Mouse (Mus musculus): ENCODE data around the gene Micu2.

The Micu2 gene

DNA sequence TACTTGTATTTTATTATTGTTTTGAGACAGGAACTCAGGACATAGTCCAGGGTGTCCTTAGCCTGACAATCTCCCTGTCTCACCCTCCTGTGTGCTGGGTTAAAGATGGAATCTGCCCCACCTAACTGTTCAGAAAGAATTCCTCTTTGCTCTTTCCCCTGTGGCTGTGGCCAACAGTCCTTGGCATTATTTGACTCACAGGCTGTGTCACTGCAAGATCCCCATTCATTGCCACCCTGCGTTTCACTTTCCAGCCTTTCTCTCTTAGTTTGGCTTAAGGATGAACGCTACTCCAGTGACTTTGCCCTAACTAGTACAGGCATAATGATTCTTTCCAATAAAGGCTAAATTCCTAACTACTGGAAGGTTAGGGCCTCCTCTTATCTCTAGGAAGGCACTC lies 104.7 kb downstream of the Micu2 start:
- DNase-seq (ENCODE audit: low read depth, low spot score): no peak

DNA sequence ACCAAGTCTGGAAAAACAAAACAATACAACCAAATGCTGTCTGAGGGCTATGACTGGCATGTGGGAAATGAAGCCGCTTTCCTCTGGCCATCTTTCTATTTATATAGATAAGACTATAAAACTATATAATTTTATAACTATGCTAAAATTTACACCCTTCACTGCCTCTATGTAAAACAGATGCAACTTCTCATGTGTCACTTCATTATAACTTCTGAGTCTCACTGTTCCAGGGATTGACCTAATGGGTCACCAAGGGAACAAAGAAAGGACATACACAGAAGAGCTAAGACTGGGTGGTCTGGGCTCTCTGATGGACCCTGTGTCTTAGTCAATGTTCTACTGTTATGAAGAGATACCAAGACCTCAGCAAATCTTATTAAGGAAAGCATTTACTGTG lies 106.1 kb downstream of the Micu2 start:
- DNase-seq (ENCODE audit: low read depth, low spot score): no peak

DNA sequence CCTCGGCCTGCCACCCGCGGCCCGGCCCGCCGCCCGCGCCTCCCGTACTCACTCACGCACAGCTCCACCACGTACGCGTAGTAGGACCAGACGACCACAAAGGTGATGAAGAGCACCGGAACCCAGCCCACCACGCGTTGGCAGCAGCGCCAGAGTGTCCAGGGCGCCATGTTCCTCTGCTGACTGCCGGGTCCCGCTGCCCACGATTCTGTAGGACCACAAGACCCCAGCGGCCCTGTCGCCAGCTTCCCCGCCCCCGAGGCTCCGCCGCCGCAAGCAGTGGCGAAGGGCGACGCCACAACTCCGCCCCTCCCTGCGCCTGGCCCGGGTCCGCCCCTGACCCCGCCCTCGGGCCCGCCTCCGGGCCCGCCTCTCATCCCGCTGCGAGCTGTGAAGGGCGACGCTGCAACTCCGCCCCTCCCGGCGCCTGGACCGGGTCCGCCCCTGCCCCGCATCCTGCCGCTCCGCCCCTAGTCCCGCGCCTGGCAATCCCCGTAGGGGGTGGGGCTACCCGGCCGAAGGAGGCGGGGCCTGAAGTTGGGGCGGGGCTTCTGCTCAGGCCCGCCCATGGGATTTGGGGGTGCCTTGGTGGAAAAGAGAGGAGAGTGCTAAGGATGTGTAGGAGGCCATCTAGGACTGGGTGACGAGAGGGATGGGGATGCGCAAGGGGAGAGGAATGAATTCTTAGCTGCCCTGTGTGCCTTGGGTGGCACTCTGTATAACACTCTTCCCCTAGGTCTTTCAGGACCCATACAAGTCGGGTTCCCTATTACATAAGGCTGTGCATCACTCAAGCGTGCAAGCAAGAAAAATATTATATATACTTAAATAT lies 108.8 kb downstream of the Micu2 start, which contains the start of gene Zdhhc20:
Zdhhc20 (minus strand) TSS at position 266 of the 832 bp plus-strand sequence.
- DNase-seq (ENCODE audit: low read depth, low spot score): peak; percentile 97

DNA sequence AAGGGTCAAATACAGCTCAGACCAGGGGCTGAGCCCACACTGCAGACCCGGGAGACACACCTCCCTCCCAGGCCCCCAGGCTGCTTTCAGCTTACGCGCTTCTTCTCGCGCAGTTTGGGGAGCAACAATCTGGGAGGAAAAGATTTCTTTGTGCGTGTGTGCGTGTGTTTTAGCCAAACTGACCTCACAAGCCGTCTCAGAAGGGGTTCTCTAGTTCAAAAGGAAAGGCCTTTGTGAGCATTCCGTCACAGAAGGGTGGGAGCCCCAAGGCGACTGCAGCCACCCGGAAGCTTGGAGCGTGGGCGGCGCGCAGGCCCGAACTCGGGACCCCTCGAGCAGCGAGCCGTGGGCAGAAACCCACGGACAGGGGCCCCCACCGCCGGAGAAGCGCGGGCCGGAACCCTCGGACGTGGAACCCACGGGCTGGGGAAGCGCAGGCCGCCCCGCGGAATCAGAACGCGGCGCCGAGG lies 109.5 kb downstream of the Micu2 start:
- DNase-seq (ENCODE audit: low read depth, low spot score): peak; percentile 59

DNA sequence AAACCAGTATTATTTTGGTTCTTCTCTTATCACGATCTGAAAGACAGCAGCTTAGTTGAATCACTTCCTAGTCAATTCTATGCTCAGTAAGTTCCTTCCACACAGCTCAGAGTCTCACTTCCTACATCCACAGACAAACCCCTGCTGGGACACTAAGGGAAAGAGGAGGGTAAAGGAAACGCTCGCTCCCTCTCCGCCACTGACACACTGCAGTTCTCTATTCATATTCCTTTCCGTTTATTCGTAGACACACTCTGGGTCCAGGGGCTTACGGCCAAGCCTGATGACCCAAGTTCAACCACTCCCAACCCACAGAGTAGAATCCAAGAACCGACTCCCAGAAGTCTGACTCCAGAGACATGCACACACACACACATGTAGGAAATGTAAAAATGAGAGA lies 111.9 kb downstream of the Micu2 start:
- DNase-seq (ENCODE audit: low read depth, low spot score): peak; percentile 32

DNA sequence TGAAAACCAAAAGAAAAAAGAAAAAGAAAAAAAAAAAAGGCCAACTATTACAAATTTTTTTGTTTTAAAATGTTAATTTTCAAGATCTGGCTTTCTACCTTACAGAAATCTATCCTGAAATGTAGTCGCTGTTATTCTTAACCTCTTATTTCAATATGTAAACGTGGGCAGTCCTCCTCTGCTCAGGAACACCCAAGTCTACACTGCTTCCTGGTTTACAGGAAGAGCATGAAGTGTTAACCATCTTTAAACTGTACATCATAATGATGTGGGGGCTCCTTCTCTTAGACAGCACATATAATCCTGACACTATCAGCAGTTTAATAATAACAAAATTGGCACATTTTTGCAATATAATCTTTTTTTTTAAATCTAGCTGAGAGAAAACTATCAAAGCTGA lies 113.0 kb downstream of the Micu2 start:
- no peak for DNase-seq (ENCODE audit: low read depth, low spot score)

DNA sequence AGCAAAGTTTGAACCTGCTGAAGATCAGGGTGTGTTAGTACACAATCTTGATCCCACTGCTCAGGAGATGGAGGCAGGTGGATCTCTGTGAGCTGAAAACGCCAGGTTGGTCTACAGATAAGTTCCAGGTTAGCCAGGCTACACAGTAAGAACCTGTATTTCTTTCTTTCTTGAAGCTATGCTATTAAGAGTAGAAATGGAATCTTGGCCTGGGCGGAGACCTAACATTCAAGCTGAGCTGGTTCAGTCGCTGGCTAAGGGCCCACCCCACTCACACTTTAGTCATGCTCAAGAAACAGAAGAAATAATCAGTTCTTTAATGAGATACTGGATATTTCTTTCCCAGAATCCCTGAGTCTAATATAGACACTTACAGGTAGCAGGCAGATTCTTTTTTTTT lies 115.7 kb downstream of the Micu2 start:
- no peak for DNase-seq (ENCODE audit: low read depth, low spot score)

DNA sequence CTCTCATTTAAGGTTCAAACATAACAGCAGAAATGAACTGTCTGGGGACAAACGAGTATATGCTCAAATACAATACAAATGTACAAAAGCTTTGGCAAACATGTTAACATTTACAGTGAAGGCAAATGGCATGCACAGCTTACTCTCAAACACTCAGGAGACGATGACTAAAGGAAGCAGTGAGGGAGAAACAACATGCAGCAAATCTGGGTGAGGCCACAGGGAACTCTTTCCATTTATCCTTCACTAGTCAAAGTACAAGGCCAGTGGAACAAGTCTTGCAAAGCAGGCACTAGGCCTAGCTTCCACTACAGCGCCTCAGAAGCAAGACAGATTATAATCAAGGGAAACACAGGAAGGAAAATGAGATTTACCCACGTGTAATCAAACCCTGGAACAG lies 116.3 kb downstream of the Micu2 start:
- DNase-seq (ENCODE audit: low read depth, low spot score): no peak

DNA sequence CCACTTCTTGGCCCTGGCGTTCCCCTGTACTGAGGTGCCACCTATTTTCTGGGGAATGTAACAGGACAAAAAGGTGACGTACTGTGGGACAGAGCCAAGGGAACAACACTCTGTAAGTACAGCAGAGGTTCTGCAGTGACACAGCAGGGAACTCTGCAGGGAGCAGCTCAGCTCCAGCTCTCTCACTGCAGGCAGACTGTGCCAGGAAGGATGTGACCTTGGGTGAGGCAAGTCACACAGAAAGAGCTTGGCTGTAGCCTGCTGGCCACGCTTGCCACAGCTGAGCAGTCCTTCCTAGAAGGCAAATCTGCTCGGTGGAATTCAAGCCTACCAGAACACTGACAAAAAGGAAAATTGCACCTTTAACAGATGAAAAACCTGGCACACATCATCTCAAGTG lies 117.3 kb downstream of the Micu2 start:
- peak; percentile 83 for DNase-seq (ENCODE audit: low read depth, low spot score)

DNA sequence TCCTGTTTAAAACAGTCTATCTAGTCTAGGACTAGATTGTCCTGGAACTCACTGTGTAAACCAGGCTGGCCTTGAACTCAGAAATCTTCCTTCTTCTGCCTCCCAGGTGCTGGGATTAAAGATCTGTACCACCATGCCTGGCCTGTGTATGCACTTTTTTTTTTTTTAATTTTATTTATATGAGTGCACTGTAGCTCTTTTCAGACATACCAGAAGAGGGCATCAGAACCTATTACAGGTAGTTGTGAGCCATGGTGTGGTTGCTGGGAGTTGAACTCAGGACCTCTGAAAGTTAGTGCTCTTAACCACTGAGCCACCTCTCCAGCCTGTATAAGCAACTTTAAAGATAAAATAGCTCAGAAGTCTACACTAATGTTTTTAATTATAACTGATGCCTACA lies 118.0 kb downstream of the Micu2 start:
- DNase-seq (ENCODE audit: low read depth, low spot score): no peak

DNA sequence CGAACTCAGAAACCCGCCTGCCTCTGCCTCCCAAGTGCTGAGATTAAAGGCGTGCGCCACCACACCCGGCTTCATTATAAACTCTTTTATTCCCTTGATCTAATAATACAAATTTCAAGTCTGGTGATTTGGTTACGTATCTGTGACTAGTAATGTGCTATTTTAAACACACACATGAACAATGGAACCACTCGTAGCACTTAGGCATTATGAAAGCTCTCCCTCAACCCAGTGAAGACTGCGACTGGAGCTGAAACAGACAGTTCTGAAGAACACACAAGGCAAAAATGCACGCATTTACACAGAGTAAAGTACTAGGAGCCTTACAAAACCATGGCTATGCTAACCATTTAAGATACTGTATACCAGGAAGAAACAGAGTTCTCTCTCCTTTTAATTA lies 121.1 kb downstream of the Micu2 start:
- DNase-seq (ENCODE audit: low read depth, low spot score): no peak

DNA sequence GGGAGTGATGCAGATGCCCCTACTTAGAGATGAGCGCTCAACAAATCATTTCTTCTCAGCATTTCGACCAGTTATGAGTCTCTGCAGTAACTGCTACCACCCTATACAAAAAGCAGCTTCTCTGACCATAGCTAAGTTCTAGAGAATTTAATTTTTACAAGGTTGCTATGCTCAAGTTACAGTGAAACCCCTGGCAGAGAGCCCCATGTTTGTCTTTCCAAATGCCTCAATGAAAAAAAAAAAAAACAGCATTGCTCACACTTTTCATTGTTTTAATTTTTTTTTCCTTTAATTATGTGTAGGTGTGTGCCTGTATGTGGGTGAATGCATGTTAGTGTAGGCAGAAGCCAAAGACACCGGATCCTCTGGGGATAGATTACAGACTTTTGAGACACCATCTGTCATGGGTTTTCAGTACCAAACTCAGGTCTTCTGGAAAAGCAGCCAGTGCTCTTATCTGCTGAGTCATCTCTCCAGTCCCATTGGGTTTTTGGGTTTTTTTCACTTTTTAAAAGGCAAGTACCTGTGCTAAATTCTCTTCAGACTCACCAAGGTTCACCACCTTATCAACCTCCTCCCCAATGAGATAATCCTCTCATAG lies 132.3 kb downstream of the Micu2 start:
- peak; percentile 85 for DNase-seq (ENCODE audit: low read depth, low spot score)
